Mouse (Mus musculus) spleen, adult 12 weeks (tissue): ENCODE measurements at regions not wholly inside any gene's neighbourhood (a gene's known extent, or its start where the extent isn't known, plus 50 kb on each side); places are given as distances from the start of the nearest gene placed in this dataset.

ENCODE experiments used
- DNase-seq: peaks from one replicate; pipeline ENCODE4 v3.0.0; 2022; ENCODE audit warnings: low spot score

DNA sequence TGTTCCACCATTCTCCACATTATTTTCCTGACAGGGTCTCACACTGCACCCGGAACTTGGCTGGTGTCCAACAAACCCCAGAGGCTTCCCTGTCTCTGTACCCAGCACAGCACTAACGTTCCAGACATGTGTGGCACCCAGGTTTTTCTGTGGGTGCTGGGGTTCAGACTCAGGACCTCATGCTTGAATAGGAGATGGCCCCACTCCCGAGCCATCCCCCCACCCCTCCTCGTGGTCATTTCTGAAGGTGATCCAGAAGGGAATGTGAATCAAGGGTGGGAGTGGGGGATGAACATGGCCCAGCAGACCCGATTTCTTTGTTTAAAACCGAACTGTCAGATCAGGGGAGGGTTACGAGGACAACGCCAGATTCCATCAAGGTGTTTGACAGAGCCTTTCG lies 245.6 kb downstream of the Tbc1d1 start:
- DNase-seq: no peak

DNA sequence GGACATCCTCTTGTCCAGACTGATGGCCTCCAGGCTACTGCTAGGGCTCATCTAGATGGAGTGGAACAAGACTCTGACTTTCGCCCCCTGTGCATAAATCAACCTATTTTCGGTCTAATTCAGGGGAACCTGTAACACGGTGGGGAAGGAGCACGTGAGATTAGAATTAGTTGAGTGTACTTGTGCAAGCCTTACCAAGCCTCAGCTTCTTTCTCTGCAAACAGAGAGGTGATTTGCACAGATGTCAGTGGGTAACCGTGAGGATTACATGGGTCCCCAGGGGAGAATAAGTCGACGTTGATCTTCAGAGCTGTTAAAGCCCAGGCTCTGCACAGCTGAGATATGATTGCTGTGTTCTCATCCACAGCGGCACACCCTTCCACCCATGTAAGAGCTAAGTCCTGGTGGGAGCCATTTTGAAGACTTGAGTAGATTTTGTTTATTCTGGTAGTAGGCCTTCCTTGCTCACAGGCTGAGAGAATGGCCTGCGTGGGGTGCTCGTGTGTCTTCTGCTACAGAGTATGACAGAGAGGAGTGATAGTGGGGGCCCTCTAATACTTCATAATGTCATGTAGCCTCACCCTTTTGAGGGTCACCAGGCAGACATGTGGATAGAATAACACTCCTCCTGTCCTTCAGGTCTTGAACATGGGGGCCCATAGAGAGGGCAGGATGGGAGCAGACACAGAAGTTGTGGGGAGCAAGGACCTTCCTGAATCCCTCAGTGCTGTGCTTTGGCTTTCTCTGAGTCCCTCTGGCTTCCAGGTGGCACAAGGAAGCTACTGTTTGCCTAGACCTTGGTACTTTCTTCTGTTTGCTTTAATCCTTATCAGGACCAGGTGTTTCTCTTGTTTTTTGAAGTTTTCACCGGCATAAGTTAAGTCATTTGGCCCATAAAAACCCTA lies 247.2 kb downstream of the Tbc1d1 start:
- no peak for DNase-seq

DNA sequence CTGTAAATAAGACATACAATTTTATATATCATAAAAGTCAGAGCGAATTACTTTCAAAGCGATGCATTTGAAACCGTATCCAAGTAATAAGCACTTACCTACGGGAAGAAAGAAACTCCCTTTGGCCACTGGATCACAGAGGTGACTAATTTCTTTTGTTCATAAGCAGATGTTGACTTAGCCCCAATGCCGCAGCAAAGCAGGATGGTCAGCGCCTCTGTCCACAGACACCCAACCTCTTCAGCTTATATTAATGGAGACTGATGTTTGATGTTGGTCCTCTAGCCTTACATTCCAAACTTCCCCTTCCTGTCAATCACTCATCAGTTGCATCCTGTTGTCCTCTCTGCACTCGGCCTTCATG lies 247.9 kb downstream of the Tbc1d1 start:
- DNase-seq: no peak

DNA sequence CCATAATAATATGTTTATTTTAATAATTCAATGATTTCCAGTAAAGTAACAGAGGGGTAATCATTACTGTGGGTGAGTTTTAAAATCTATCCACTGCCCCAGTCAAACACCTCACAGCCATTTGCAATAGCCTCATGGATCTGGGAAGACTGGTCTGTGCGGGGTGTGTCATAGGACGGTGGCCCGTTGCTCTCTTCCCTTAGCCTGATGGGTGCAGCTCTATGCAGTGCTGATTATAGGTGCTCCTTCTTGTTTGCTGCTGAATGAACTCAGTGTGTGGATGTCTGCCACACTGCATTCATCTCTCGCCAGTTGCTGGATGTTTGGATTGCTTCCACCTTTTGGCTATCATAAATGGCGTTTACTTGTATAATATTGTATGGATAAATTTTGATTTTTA lies 248.4 kb downstream of the Tbc1d1 start:
- no peak for DNase-seq

DNA sequence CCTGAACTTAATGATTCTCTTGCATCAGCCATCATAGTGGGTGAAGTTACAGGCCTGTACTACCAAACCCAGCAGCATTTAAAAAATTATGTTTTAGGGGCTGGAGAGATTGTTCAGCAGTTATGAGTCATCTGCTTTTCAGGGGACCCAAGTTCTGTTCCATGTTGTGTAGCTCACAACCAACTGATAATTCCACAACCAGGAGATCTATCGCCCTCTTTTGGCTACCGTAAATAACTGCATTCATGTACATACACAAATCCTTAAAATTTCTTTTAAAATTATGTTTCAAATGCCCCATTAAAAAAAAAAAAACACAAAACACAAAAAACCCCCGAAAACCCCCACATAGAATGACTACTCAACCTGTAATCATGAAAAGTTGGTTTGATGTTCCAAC lies 252.8 kb downstream of the Tbc1d1 start:
- DNase-seq: no peak

DNA sequence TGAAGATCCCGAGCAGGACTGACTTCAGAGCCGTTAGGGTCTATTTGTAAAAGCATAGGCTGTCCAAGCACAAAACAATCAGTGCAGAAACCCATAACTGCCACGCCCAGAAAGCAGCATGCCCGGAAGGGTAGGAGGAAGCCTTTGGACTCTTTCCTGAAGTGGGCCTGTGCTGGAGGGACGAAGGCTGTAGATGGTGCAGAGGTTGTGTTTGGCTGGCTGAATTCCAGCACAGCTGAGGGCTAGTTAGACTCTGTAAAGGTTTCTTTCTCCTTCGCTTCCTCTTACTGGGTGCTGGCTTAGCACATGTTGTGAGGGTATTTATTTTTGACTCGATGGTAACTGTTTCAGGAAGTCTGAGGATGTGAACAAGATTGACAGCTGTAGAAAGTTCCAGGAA lies 254.5 kb downstream of the Tbc1d1 start:
- no peak for DNase-seq

DNA sequence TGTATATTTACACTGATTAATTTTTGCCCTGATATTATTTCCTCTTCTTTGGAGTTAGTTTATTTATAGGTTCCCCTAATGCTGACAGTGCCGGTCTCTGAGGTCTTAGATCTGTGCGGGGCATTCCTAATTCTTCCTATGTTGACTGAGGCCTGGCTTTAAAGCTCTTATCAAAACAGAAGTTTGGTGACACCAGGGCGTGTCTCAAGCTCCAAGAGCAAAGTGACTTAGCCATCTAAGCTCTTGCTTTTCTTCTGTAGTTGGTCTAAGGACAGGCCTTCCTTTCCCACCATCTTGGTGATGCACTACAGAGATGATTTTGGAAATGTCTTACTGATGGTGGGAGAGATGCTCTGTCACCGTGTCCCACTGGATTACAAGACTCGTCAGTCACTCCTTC lies 258.4 kb downstream of the Tbc1d1 start:
- DNase-seq: no peak

DNA sequence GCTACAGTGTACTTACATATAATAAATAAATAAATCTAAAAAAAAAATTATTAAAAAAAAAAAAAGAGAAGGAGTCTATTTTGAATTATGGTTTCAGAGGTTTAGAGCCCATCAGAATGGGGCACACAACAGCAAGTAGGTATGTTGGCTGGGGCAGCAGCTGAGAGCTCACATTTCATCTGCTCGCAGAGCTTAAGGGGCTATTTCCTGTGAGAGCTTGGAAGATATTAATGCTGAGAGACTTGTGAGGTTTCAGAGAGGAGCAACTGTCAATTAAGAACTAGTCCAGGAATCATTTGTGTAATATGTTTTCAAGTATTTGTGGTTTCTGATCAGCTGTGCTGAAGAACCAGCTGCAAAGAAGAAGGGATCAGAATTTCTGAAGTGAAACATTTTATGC lies 263.3 kb downstream of the Tbc1d1 start:
- no peak for DNase-seq

DNA sequence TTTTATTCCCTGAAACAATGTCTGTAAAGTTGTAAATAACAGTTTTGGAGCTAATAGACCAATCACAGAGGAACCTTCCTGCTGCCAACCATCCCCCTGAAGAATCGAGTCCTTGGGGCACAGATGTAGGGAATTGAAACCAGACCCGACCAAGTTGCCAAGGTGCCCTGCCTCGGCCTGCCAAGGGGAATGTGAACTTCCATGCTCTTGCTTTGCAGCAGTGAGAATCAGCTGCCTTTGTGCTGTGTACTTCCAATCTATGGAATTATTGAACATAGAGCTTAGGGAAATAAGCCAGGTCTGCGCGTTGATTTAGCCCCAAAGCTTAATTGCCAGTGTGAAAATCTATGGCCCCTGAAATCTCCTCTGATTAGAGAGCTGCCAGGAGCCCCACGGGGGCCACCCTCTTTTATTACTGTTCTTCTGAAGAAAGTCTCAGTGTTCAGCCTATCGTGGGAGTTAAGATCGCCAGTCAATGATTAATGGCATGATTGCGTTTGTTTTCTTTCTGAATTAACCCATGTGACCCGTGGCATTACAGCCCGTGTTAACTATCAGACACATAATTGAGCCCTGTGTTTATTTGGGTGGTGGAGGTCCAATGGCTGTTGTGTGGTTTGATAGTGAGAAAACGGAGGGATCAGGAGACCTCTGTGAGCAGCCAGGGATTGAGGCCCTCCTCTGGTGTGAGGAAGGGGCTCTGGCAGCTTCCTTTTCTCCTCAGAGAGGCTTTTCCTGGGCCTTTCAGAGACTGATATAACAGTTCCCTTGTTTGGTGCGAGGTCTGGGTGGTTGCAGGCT lies 266.9 kb downstream of the Tbc1d1 start:
- DNase-seq: no peak

DNA sequence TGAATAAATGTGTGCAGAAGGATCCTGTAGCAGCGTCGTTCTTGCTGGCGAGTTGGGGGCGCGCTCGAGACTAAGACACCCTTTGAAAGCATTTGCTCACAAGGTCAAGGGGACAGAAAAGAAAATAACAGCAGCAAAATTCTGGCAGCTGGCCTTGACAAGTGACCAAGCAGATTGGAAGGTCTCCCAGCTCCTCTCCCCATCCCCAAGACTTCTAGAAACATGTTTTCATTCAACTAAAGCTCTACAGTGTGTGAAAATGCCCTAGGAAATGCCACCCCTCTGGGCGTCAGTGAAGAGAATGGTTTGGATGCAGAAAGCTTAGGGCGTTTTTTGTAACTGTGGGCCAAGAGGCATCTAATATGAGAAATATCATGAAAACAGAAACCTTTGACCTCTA lies 272.7 kb downstream of the Tbc1d1 start:
- DNase-seq: no peak

DNA sequence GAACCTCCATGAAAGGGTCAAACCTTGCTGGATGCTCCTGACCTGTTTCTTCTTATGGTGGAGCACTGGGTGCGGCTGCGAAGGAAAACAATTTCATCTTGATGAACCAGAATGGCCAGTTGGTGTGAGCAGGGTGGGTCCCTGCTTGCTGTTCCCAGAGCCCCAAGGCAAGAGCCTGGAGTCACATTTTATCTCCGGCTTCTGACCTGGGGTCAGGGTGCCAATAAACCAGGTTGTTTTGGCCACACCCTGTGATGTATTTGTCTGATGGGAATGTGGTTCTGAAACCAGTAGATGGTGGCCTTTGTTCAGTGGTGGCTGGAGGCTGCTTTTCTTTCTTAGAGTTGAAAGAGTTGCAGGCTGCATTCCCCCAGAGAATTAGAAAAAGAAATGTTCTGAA lies 274.4 kb downstream of the Tbc1d1 start:
- DNase-seq: no peak

DNA sequence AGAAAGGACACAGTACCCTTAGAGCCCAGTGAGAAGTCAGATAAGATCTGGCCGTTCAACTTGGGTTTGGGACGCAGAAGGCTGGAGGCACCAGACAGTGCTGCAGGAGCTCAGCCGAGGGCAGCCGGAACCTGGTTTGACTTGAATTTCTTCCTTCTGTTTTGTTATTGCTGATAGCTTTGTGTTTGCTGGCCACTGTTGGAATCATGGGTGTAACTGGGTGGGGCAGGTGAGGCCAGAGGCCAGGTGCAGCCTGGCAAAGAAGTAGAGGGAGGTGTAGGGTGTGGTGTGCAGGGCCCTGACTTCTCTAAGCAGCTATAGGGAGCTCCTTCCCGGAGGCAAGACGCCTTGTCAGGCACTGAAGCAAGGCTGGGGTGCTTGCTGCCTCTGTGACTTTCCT lies 275.5 kb downstream of the Tbc1d1 start:
- no peak for DNase-seq

DNA sequence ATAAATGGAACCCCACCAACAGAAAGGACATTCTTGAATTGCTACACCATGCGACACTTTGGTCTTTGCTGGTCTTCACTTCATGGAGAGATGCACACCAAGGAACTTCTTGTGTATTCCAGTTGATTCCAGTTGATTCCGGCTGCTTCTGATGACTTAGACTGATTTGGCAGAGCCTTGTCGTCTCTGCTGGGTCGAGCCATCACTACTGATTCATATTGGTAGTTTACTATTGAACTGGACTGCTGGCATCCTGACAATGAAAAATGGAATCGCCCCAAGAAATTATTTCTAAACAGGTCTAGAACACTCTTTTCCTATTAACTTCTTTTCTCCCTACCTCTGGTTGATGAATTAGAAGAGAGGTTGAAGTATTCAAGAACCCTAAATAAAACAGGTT lies 277.7 kb downstream of the Tbc1d1 start:
- no peak for DNase-seq

DNA sequence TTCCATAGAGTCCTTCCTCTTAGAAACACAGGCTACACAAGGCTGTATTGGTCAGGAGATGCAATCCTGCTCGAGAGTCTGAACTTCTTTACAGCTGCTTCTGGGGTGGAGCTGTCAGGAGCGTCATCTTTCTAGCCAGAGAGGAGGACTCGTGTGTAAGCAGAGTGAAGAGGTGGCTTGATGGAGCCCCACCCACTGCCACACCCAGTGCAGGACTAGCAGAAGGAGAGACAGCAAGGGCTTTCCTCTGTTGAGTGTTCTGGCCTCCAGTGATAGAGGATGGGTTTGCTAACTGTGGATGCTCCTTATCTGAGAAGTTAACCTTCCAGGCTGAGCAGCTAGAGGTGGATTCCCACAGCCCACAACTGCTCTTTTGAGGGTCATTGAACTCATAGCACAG lies 279.4 kb downstream of the Tbc1d1 start:
- DNase-seq: peak; percentile 70

DNA sequence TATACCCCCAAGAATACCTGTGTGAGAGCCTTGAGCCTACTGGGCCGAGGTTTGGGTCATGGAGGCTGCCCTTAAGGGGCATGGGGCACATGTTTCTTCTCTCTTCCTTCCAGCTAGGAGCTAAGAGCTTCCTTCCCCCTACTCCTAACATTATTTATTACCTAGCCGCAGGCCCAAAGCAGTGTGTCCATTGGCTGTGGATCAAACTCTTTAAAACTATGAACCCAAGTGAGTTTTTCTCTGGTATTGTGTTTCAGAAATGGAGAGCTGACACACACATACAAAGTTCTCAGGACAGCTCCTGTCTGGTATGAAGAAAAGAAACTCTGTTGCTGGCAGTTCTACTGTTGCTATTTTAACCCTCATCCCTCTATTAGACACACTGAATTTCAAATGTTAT lies 279.9 kb downstream of the Tbc1d1 start:
- DNase-seq: no peak

DNA sequence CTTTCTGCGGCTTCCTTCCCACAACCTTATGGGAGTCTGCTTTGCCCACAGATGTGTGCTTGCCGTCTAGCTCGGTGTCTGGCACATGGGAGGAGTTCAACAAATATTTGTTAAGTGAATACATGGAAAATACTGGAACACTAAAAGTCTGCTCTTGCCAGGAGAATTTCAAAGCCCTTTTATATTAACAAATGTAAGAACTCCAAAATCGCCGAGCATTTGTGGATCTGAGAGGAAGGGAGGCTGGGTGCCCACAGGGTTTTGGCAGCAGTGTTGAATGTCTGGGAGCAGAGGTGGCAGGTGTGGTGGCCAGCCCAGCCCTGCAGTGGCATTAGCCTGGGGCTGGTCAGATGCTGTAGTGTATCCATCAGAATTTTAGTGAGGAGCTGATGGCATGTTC lies 281.6 kb downstream of the Tbc1d1 start:
- no peak for DNase-seq

DNA sequence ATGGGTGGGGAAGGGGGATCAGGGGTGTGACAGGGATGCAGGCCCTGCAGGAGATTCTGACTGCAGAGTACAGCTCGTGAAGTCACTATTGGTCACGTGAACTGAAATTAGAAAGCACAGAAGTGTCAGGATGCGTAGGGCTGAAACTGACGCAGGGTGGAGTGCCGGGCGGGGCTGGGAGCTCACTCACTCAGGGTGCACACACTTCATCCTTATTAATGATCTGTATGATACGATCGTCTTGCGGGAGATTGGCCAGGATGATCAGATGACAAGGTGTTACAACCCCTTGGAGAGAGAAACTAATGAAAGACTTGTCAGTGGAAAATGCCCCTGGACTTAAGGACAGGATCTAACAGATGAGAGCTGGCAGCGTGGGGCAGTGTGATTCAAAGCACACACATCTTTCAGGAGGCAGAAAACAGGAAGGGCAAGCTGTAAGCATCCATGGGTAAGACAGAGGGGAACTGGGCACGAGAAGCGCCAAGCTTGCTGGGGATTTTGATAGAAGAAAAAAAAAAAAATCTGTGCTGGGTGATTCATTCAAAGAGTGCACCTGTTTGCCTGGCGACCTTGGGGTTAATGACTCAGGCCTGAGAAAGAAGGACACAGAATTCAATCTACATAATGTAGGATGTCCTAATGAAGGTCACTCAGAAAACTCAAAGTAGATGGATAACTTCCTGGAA lies 282.5 kb downstream of the Tbc1d1 start:
- DNase-seq: no peak

DNA sequence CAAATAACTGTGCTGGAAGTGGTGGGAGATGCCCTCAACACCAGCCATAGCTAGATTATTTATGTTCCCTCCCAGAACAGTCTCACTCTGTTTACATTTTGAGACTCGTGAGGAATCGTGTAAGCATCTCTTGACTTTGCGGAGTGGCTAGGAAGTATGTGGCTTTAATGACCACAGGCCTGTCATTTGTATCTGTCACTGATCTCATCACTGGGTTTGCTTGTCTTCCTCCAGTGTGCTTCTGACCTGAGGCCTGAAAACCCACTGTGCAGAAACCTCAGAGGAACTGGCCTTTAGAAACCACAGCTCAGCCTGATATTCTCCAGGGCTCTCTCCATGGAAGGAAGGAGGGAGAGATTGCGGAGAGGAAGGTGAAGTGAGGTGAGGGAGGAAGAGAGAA lies 291.7 kb downstream of the Tbc1d1 start:
- DNase-seq: no peak

DNA sequence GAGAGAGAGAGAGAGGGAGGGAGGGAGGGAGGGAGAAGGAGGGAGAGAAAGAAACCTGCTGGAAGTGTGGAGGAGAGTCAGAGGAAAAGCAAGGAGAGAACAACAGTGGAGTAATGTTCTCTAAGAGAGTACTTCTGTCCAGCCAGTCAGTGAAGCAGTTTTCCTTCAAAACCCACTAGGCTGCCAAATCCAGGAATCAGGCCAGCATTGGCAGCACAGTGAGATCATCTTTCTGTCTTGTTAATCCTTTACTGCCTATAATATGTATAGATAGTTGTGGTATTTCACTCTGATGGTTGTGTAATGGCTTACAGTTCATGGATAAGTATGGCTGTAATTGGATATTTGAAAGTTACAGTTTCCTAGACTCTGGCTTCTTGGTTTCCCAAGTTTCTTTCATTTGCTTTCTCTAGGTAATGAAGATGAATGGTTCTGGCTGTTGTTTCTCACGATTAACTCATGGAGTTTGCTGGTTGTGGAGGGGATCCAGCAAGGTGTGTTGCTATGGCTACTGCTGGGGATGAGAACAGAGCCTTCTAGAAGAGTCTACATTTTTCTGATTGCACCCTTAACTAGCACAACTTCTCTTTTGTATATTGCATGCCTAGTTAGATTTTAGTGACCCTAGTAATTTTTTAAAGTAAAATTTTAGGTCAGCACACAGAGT lies 296.7 kb downstream of the Tbc1d1 start:
- DNase-seq: no peak

DNA sequence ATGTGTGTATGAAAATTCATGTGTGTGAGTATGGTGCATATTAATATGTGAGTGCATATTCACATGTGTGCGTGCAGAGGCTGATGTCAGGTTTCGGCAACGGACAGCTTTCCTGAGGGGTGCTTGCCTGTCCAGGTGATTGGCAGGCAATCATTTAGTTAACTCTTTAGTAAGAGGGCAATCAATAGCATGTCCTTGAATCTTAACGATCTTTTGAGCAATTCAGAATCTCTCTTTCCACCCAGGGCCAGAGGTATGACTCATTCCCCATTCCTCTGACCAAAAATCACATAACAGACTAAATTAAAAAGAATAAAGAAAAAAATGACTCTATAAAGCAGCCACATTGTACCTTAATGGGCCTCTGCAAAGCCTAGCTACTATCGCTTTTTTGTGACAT lies 303.7 kb downstream of the Tbc1d1 start:
- DNase-seq: no peak

DNA sequence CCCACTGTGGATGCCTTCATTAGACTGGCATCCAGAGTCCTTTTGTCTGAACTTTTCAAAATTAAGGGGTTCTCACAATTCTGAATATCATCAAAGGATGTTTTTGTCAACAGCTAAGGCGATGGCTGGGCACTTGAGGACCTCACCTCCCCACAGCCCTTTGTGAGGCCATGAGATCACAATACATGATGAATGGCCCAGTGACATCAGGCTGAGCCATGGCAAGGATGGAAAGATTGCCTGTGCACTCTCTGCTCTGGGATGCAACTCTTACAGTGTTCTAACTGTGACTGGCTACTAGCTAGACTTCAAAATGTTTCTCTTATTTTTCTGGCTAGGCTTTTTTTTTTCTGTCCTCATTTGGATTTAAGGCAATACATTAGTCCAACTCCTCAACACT lies 304.8 kb downstream of the Tbc1d1 start:
- DNase-seq: no peak

DNA sequence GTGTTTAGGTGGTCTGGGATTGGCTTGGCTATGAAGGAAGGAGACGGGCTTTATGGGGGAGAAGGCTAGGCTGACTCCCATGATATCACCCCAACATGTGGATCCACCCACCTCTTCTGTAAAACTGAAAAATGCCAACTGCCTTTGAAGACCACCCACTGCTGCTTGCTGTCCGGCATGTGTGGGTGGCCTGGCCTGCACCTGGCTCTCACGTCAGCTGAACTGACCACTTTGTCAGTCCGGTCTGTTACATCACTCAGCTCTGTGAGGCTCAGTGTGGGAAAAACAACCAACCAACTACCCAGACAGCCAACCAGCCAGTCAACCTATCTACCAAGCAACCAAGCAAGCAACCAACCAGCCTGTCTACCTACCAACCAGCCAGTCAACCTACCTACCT lies 305.5 kb downstream of the Tbc1d1 start:
- no peak for DNase-seq
